Comparison of ENCODE assay signal across 9 mouse cellular contexts in the genomic region with DNA sequence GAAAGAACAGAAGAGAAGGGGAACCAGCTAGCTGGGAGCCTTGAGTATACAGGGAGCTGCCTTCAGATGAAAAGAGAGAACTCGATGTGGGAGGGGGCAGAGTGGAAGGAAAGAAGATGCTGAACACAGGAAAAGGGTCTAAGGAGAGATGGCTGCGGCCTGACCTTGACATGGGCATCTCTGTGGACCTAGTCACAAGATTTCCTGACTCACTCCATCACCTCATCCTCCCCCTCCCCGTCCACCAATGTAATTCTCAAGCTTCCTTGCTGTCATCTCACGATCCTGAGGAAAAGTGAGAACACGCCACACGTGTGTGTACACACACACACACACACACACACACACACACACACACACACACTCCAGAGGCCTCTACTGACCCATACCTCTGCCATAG. TPM values are rescaled to one million over a fixed set of nuclear protein-coding genes. Genes with fewer than 3 reads are reported as not detected.
A peak's percentile ranks its signal among the peaks of the same experiment; 100 is the strongest.
DNase-seq lines count a peak whose midpoint lies in the region; ATAC-seq and TF ChIP-seq lines count a peak whose summit lies in the region.
"Had no signal": no experiment of that assay in that cellular context is flagged by ENCODE, and none has a peak within 500 bp of the region (broad histone marks: within the 10 kb centered on the region; RNA-seq: fewer than 3 reads in every experiment).

No protein-coding gene starts in this region.

- H3K36me3 ChIP-seq in spleen, adult 2 months (ENCODE audit: control insufficient read depth, insufficient read depth, low read length) = no peaks in the 10 kb centered on the region
- H3K36me3 ChIP-seq in limb, embryonic 15.5 days = no peaks in the 10 kb centered on the region

- no peak overlapping the region for H3K4me2 ChIP-seq in limb, embryonic 15.5 days

- TF ChIP-seq CTCF in gastrocnemius, adult 2 months (IDR thresholded peaks at IDR 0.05) = no peak
- TF ChIP-seq CTCF in spleen, adult 2 months (IDR thresholded peaks at IDR 0.05; ENCODE audit: extremely low read depth, insufficient read depth, insufficient read length, insufficient replicate concordance) = no peak

- intact Hi-C loops in gastrocnemius, adult 2 months (cut with DNase I) = no loop called here
- intact Hi-C loops in gastrocnemius, postnatal 36 days (cut with DNase I) = no loop called here

- H3K27me3 ChIP-seq in spleen, adult 2 months (ENCODE audit: control insufficient read depth, insufficient read depth, low read length) = no peaks in the 10 kb centered on the region
- no peaks in the 10 kb centered on the region for H3K27me3 ChIP-seq in limb, embryonic 15.5 days

- 78% methylated on average over 6 of the region's 6 CpGs for WGBS in spleen, adult 2 months
- 50% methylated on average over 6 of the region's 6 CpGs for WGBS in limb, embryonic 15.5 days

- peak overlapping the region; percentile 84 for H3K27ac ChIP-seq in gastrocnemius, adult 2 months
- peak overlapping the region; percentile 9 for H3K27ac ChIP-seq in spleen, adult 2 months (ENCODE audit: insufficient read depth, low read length)
- peak overlapping the region; percentile 91 for H3K27ac ChIP-seq in limb, embryonic 15.5 days

- H3K4me1 ChIP-seq in spleen, adult 2 months (ENCODE audit: control insufficient read depth, insufficient read depth, insufficient read length) = no peaks in the 10 kb centered on the region; the same call in 1 of the 2 replicates
- peaks cover 75% of the 10 kb centered on the region for H3K4me1 ChIP-seq in limb, embryonic 15.5 days

- peak overlapping the region; percentile 43 for H3K4me3 ChIP-seq in gastrocnemius, adult 2 months
- no peak overlapping the region for H3K4me3 ChIP-seq in spleen, adult 2 months (ENCODE audit: extremely low read depth, insufficient read depth, insufficient read length)
- H3K4me3 ChIP-seq in limb, embryonic 15.5 days = no peak overlapping the region
- H3K4me3 ChIP-seq: erythroblast, embryonic 14.5 days had no signal

- no peaks in the 10 kb centered on the region for H3K9me3 ChIP-seq in limb, embryonic 15.5 days

- no peak for TF ChIP-seq POLR2A in spleen, adult 2 months (IDR thresholded peaks at IDR 0.05; ENCODE audit: low read depth, low read length)

- no peak overlapping the region for H3K9ac ChIP-seq in limb, embryonic 15.5 days

- no peak for DNase-seq in gastrocnemius, adult 2 months
- no peak for DNase-seq in gastrocnemius, postnatal 36 days
- DNase-seq in spleen, adult 2 months (ENCODE audit: low read depth in 1 of 2, low spot score in 2 of 2) = no peak
- DNase-seq in spleen, adult 12 weeks (ENCODE audit: low spot score) = no peak
- no peak for DNase-seq in right cerebral cortex, adult 18-20 months
- DNase-seq in layer of hippocampus, postnatal 25 days (ENCODE audit: extremely low spot score in 1 of 2, low spot score in 1 of 2) = no peak

- ATAC-seq in limb, embryonic 15.5 days (ENCODE audit: insufficient number of reproducible peaks, low FRiP score, low TSS enrichment, low read depth) = no peak
- ATAC-seq in megakaryocyte progenitor cell, adult 5-6 weeks (replicated peaks; ENCODE audit: poor library complexity) = no peak

RNA-seq across cellular contexts. Expression of gene Kirrel, which starts 17.2 kb away (rescaled TPM):
- 1 to 10 TPM; 4.1 to 5.7 TPM for total RNA-seq in gastrocnemius, adult 2 months (2021)
- total RNA-seq in gastrocnemius, postnatal 36 days (2021) = 1 to 10 TPM; 4.3 to 4.4 TPM
- 6.0 and 6.5 TPM in 2 replicates for polyA plus RNA-seq in spleen, adult 2 months (2012; rRNA removed)
- polyA plus RNA-seq in limb, embryonic 15.5 days (2015; fragmentation: Nextera tagmentation; extraction: Ambion mirVana) = 17.9 and 19.5 TPM in 2 replicates
- not detected in 2 replicates for total RNA-seq in megakaryocyte progenitor cell, adult 5-6 weeks (2015)
- total RNA-seq in megakaryocyte progenitor cell, adult 5-6 weeks (2017) = not detected in 2 replicates
- 1 to 10 TPM; 3.4 TPM for total RNA-seq in layer of hippocampus, postnatal 25 days (2021)
- polyA plus RNA-seq: erythroblast, embryonic 14.5 days had no signal

Comparison
In these comparisons a context has a peak if more than half of its experiments do, and no peak if none do; other contexts are left out.
1. H3K27ac ChIP-seq: peak in every context shown above with its lines; median percentile 91 in limb, embryonic 15.5 days; 84 in gastrocnemius, adult 2 months; 9 in spleen, adult 2 months.
2. RNA of gene Kirrel, which starts 17.2 kb away (total RNA-seq): 4.1 to 5.7 TPM in gastrocnemius, adult 2 months, 4.3 to 4.4 TPM in gastrocnemius, postnatal 36 days and 3.4 TPM in layer of hippocampus, postnatal 25 days; not detected in megakaryocyte progenitor cell, adult 5-6 weeks; every median in the first group is over 4 times any median in the second.